Mouse (Mus musculus) spleen, adult 2 months (tissue): Measurements from ENCODE around the gene Mapt.

Experiments
- CTCF ChIP-seq: fragments of 200-500 bp; IDR thresholded peaks from 2 replicates; pipeline ENCODE4 v1.5.1; 2011; ENCODE audit warnings: mild to moderate bottlenecking, inconsistent platforms; ENCODE audit not compliant: insufficient read depth, insufficient read length, insufficient replicate concordance; ENCODE audit errors: extremely low read depth
- POLR2A ChIP-seq: fragments of 200-500 bp; IDR thresholded peaks from 2 replicates; pipeline ENCODE4 v1.6.1; 2011; ENCODE audit warnings: low read depth, low read length, inconsistent platforms

- peak; percentile 41; the same call in 1 of the 2 replicates for TF ChIP-seq CTCF
- no peak for TF ChIP-seq POLR2A
These were observed 80.5 kb downstream of the Mapt start for GRCm38 (mm10) chr11:104311643-104312042.
